Mouse (Mus musculus): Measurements from ENCODE around the gene Vmn1r175. TPM values are rescaled to one million over a fixed set of nuclear protein-coding genes. Genes with fewer than 3 reads are reported as not detected.

The Vmn1r175 gene
- polyA plus RNA-seq (2014; fragmentation: Illumina TruSeq; extraction: RNeasy Lipid Tissue Mini Kit (QIAGEN cat#74804); ENCODE audit: low read depth, low replicate concordance) = not detected

DNA sequence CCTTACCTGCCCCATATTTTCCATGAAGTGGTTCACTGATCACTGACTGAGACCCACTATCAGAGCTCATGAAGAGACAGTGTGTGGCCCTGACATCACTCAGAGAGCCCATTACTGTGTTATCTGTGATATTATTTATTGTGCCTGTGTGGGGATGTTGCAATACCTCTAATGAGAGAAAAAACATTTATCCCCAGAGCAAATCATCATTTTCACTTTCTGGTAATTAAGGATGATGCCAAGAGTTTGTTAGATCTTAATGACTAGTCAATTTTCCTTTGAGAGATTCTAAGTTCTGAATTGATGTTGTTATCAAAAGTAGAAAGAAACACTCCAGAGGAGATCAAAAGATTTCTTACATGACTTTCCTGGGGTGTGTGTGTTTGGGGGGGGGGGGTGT, at the start of gene Vmn1r175:
TSS of gene Vmn1r175 (minus strand) at position 101 of the 400 bp plus-strand sequence.

DNA sequence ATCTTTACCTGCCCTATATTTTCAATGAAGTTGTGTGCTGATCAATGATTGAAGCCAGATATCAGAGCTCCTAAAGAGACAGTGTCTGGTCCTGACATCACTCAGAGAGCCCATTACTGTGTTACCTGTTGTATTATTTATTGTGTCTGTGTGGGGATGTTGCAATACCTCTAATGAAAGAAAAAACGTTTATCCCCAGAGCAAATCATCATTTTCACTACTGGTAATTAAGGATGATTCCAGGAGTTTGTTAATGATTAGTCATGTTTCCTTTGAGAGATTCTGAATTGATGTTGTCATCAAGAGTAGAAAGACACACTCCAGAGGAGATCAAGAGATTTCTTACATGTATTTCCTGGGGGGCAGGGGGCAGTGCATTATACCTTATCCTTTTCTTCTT, 26.8 kb upstream of the Vmn1r175 start, which contains the start of gene Vmn1r176:
TSS of gene Vmn1r176 (minus strand) at position 101 of the 400 bp plus-strand sequence.

Other genes with a start within 250 kb of the Vmn1r175 start
- gene Vmn1r169, start 235.1 kb downstream of the Vmn1r175 start, polyA plus RNA-seq (2014; fragmentation: Illumina TruSeq; extraction: RNeasy Lipid Tissue Mini Kit (QIAGEN cat#74804); ENCODE audit: low read depth, low replicate concordance) = not detected
- not detected for gene Vmn1r170, start 204.5 kb downstream of the Vmn1r175 start, polyA plus RNA-seq (2014; fragmentation: Illumina TruSeq; extraction: RNeasy Lipid Tissue Mini Kit (QIAGEN cat#74804); ENCODE audit: low read depth, low replicate concordance)
- gene Vmn1r171, start 179.9 kb downstream of the Vmn1r175 start, polyA plus RNA-seq (2014; fragmentation: Illumina TruSeq; extraction: RNeasy Lipid Tissue Mini Kit (QIAGEN cat#74804); ENCODE audit: low read depth, low replicate concordance) = not detected
- not detected for gene Vmn1r172, start 152.3 kb downstream of the Vmn1r175 start, polyA plus RNA-seq (2014; fragmentation: Illumina TruSeq; extraction: RNeasy Lipid Tissue Mini Kit (QIAGEN cat#74804); ENCODE audit: low read depth, low replicate concordance)
- not detected for gene Vmn1r173, start 109.9 kb downstream of the Vmn1r175 start, polyA plus RNA-seq (2014; fragmentation: Illumina TruSeq; extraction: RNeasy Lipid Tissue Mini Kit (QIAGEN cat#74804); ENCODE audit: low read depth, low replicate concordance)
- gene Vmn1r174, start 58.4 kb downstream of the Vmn1r175 start, polyA plus RNA-seq (2014; fragmentation: Illumina TruSeq; extraction: RNeasy Lipid Tissue Mini Kit (QIAGEN cat#74804); ENCODE audit: low read depth, low replicate concordance) = not detected
- not detected for gene Vmn1r176, start 26.7 kb upstream of the Vmn1r175 start, polyA plus RNA-seq (2014; fragmentation: Illumina TruSeq; extraction: RNeasy Lipid Tissue Mini Kit (QIAGEN cat#74804); ENCODE audit: low read depth, low replicate concordance)
- not detected for gene Vmn1r177, start 55.8 kb upstream of the Vmn1r175 start, polyA plus RNA-seq (2014; fragmentation: Illumina TruSeq; extraction: RNeasy Lipid Tissue Mini Kit (QIAGEN cat#74804); ENCODE audit: low read depth, low replicate concordance)
- gene Vmn1r178, start 81.4 kb upstream of the Vmn1r175 start, polyA plus RNA-seq (2014; fragmentation: Illumina TruSeq; extraction: RNeasy Lipid Tissue Mini Kit (QIAGEN cat#74804); ENCODE audit: low read depth, low replicate concordance) = not detected
- not detected for gene Vmn1r179, start 116.3 kb upstream of the Vmn1r175 start, polyA plus RNA-seq (2014; fragmentation: Illumina TruSeq; extraction: RNeasy Lipid Tissue Mini Kit (QIAGEN cat#74804); ENCODE audit: low read depth, low replicate concordance)
- gene Vmn1r180, start 140.0 kb upstream of the Vmn1r175 start, polyA plus RNA-seq (2014; fragmentation: Illumina TruSeq; extraction: RNeasy Lipid Tissue Mini Kit (QIAGEN cat#74804); ENCODE audit: low read depth, low replicate concordance) = not detected
- not detected for gene Vmn1r181, start 164.0 kb upstream of the Vmn1r175 start, polyA plus RNA-seq (2014; fragmentation: Illumina TruSeq; extraction: RNeasy Lipid Tissue Mini Kit (QIAGEN cat#74804); ENCODE audit: low read depth, low replicate concordance)
- gene V1rd19, start 191.0 kb upstream of the Vmn1r175 start, polyA plus RNA-seq (2014; fragmentation: Illumina TruSeq; extraction: RNeasy Lipid Tissue Mini Kit (QIAGEN cat#74804); ENCODE audit: low read depth, low replicate concordance) = not detected
- gene Vmn1r183, start 242.6 kb upstream of the Vmn1r175 start, polyA plus RNA-seq (2014; fragmentation: Illumina TruSeq; extraction: RNeasy Lipid Tissue Mini Kit (QIAGEN cat#74804); ENCODE audit: low read depth, low replicate concordance) = not detected